ENCODE assay signal across 9 mouse cellular contexts in the genomic region with DNA sequence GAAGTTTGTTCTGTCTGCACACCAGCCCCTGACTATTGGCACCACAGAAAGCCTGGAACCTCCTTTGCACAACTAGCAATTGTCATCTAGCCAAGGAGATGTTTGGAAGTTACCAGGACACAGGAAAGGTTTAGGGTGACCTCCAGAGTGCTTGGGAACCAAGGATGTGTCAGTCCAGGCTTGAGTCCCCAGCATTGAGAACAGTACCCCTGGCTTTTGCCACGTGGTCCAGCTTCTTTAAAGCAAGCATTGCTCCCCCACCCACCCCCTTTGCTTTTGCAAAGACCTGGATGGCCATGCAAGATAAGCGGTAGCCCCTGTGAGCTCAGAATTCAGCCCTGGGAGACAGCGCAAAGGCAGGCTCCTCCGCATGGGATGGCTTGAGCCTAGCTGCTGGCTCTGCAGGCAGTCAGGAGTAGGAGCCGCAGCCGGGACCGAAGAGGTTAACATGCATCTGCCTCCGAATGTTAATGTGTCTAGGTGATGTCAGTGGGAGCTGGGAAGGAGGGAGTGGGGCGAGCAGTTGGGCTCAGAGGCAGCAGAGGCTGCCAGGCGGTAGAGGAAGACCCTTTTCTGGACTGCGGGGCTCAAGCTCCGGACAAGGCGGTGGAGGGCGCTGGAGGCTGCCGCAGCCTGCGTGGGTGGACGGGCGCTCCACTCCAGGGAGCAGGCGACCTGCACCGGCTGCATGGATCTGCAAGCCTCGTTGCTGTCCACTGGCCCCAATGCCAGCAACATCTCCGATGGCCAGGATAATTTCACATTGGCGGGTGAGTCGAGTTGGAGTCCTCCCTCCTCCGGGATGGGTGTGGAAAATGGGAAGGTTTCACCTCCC. TPM values are rescaled to one million over a fixed set of nuclear protein-coding genes. Genes with fewer than 3 reads are reported as not detected.
DNase-seq lines count a peak whose midpoint lies in the region; ATAC-seq and TF ChIP-seq lines count a peak whose summit lies in the region.
"Had no signal": no experiment of that assay in that cellular context is flagged by ENCODE, and none has a peak within 500 bp of the region (broad histone marks: within the 10 kb centered on the region; RNA-seq: fewer than 3 reads in every experiment).

A gene (plus strand): TSS at position 414 of the 835 bp plus-strand sequence.

- TF ChIP-seq CTCF in heart, adult 2 months (IDR thresholded peaks at IDR 0.05): peak; percentile 62
- TF ChIP-seq CTCF in liver, adult 2 months (IDR thresholded peaks at IDR 0.05; ENCODE audit: low read depth, low read length): peak; percentile 62

- H3K9ac ChIP-seq in heart, adult 2 months (ENCODE audit: low read depth, low read length): peak within 1 kb of the TSS; percentile 25; the same call in 1 of the 2 replicates
- H3K9ac ChIP-seq in embryonic facial prominence, embryonic 13.5 days: peak within 1 kb of the TSS; percentile 67
- peak within 1 kb of the TSS; percentile 68 for H3K9ac ChIP-seq in heart, embryonic 13.5 days
- peak within 1 kb of the TSS; percentile 53 for H3K9ac ChIP-seq in liver, adult 2 months (ENCODE audit: low read depth, low read length)
- H3K9ac ChIP-seq in neural tube, embryonic 11.5 days (ENCODE audit: low read length): peak within 1 kb of the TSS; percentile 55

- H3K36me3 ChIP-seq in heart, adult 2 months (ENCODE audit: control insufficient read depth, insufficient read depth, low read length): no peaks in the 10 kb centered on the region
- H3K36me3 ChIP-seq in embryonic facial prominence, embryonic 13.5 days: no peaks in the 10 kb centered on the region
- H3K36me3 ChIP-seq in heart, embryonic 13.5 days: no peaks in the 10 kb centered on the region
- no peaks in the 10 kb centered on the region for H3K36me3 ChIP-seq in liver, adult 2 months (ENCODE audit: control insufficient read depth, insufficient read depth, low read length)
- no peaks in the 10 kb centered on the region for H3K36me3 ChIP-seq in neural tube, embryonic 11.5 days (ENCODE audit: control insufficient read depth, insufficient read depth, low read length)

- no peak for TF ChIP-seq POLR2A in heart, adult 2 months (IDR thresholded peaks at IDR 0.05; ENCODE audit: insufficient read depth, low read depth, low read length)
- TF ChIP-seq POLR2A in liver, adult 2 months (IDR thresholded peaks at IDR 0.05; ENCODE audit: extremely low read depth, insufficient read depth, low read length): no peak

- peak; percentile 31 to 48 for DNase-seq in heart, adult 2 months
- DNase-seq in heart, adult 8-10 months (ENCODE audit: low spot score): no peak
- peak; percentile 70 for DNase-seq in kidney, postnatal 10 days
- no peak for DNase-seq in liver, adult 2 months (ENCODE audit: extremely low read depth, low read depth, low spot score)
- DNase-seq in neural tube, embryonic 11.5 days (ENCODE audit: low spot score): peak; percentile 77
- DNase-seq in yolk sac, embryonic 10.5 days (ENCODE audit: low spot score): peak; percentile 48

- H3K27ac ChIP-seq in heart, adult 2 months: no peak within 1 kb of the TSS
- no peak within 1 kb of the TSS for H3K27ac ChIP-seq in embryonic facial prominence, embryonic 13.5 days
- no peak within 1 kb of the TSS for H3K27ac ChIP-seq in heart, embryonic 13.5 days (replicated peaks)
- H3K27ac ChIP-seq in liver, adult 2 months (replicated peaks; ENCODE audit: insufficient read depth, low read depth, low read length): no peak within 1 kb of the TSS
- no peak within 1 kb of the TSS for H3K27ac ChIP-seq in neural tube, embryonic 11.5 days (ENCODE audit: low read depth, low read length)
- H3K27ac ChIP-seq: macrophage had no signal

- H3K27me3 ChIP-seq in heart, adult 2 months (ENCODE audit: control insufficient read depth, insufficient read depth, low read length): 0 out of 2 replicates have a peak, but pooled peaks cover 3% of the 10 kb centered on the region
- H3K27me3 ChIP-seq in embryonic facial prominence, embryonic 13.5 days: peaks cover 34% of the 10 kb centered on the region
- peaks cover 62% of the 10 kb centered on the region for H3K27me3 ChIP-seq in heart, embryonic 13.5 days (replicated peaks)
- no peaks in the 10 kb centered on the region for H3K27me3 ChIP-seq in liver, adult 2 months (ENCODE audit: control insufficient read depth, insufficient read depth, low read length)
- peaks cover 6% of the 10 kb centered on the region; the same call in 1 of the 2 replicates for H3K27me3 ChIP-seq in neural tube, embryonic 11.5 days (ENCODE audit: control insufficient read depth, insufficient read depth, low read length)

- intact Hi-C loops in heart, adult 2 months (cut with DNase I): loop anchor here (1.0 kb wide), 1 partner anchor 67 kb away; no protein-coding TSS in a partner anchor

- no peak for TF ChIP-seq EP300 in heart, adult 2 months (IDR thresholded peaks at IDR 0.05; ENCODE audit: insufficient read depth, low read depth, low read length)

- WGBS in heart, adult 2 months: 3% methylated on average over 25 of the region's 25 CpGs
- 1% methylated on average over 25 of the region's 25 CpGs for WGBS in embryonic facial prominence, embryonic 13.5 days
- under 1% methylated on average over 25 of the region's 25 CpGs for WGBS in heart, embryonic 13.5 days
- 5% methylated on average over 25 of the region's 25 CpGs for WGBS in liver, adult 2 months
- 2% methylated on average over 24 of the region's 25 CpGs for WGBS in neural tube, embryonic 11.5 days

- H3K9me3 ChIP-seq in embryonic facial prominence, embryonic 13.5 days: no peaks in the 10 kb centered on the region
- H3K9me3 ChIP-seq in heart, embryonic 13.5 days: no peaks in the 10 kb centered on the region
- H3K9me3 ChIP-seq in neural tube, embryonic 11.5 days (ENCODE audit: control insufficient read depth, low read length): no peaks in the 10 kb centered on the region

- peak within 1 kb of the TSS; percentile 90 for H3K4me2 ChIP-seq in embryonic facial prominence, embryonic 13.5 days
- peak within 1 kb of the TSS; percentile 80 for H3K4me2 ChIP-seq in heart, embryonic 13.5 days
- H3K4me2 ChIP-seq in neural tube, embryonic 11.5 days (ENCODE audit: low read depth): peak within 1 kb of the TSS; percentile 82

- no peaks in the 10 kb centered on the region for H3K79me2 ChIP-seq in heart, adult 2 months (replicated peaks; ENCODE audit: control insufficient read depth, insufficient read depth, low read length)
- no peaks in the 10 kb centered on the region for H3K79me2 ChIP-seq in liver, adult 2 months (ENCODE audit: control insufficient read depth, insufficient read depth, low read length)

- no peak for ATAC-seq in embryonic facial prominence, embryonic 13.5 days (ENCODE audit: insufficient number of reproducible peaks, insufficient read depth, low FRiP score, low TSS enrichment, low read depth)
- ATAC-seq in heart, embryonic 13.5 days (ENCODE audit: extremely low read depth, insufficient number of reproducible peaks, low FRiP score, low TSS enrichment): no peak
- 0 out of 2 replicates have a peak, but pooled peaks have one; percentile 50 for ATAC-seq in neural tube, embryonic 11.5 days (ENCODE audit: insufficient read depth, low FRiP score, low TSS enrichment)

- H3K4me3 ChIP-seq in heart, adult 2 months: peak within 1 kb of the TSS; percentile 16
- peak within 1 kb of the TSS; percentile 46 for H3K4me3 ChIP-seq in embryonic facial prominence, embryonic 13.5 days
- H3K4me3 ChIP-seq in heart, embryonic 13.5 days: peak within 1 kb of the TSS; percentile 50
- peak within 1 kb of the TSS; percentile 37; the same call in 1 of the 2 replicates for H3K4me3 ChIP-seq in liver, adult 2 months (ENCODE audit: insufficient read depth, low read depth, low read length)
- peak within 1 kb of the TSS; percentile 37 for H3K4me3 ChIP-seq in neural tube, embryonic 11.5 days (ENCODE audit: low read depth, low read length)

- peaks cover 2% of the 10 kb centered on the region; the same call in 1 of the 2 replicates for H3K4me1 ChIP-seq in heart, adult 2 months (ENCODE audit: control insufficient read depth, insufficient read depth, low read length)
- H3K4me1 ChIP-seq in embryonic facial prominence, embryonic 13.5 days: peaks cover 15% of the 10 kb centered on the region
- peaks cover 18% of the 10 kb centered on the region for H3K4me1 ChIP-seq in heart, embryonic 13.5 days
- H3K4me1 ChIP-seq in liver, adult 2 months (ENCODE audit: control insufficient read depth, insufficient read depth, low read length): peaks cover 9% of the 10 kb centered on the region
- H3K4me1 ChIP-seq in neural tube, embryonic 11.5 days (ENCODE audit: control insufficient read depth, insufficient read depth, low read length): no peaks in the 10 kb centered on the region

RNA-seq across cellular contexts. Expression of the gene that starts here (rescaled TPM):
- not detected for total RNA-seq in heart, adult 2 months (2021)
- polyA plus RNA-seq in heart, adult 2 months (2012; rRNA removed): not detected in 2 replicates
- total RNA-seq in heart, adult 8-10 months (2022): not detected
- polyA plus RNA-seq in embryonic facial prominence, embryonic 13.5 days (2015; fragmentation: Nextera tagmentation; extraction: Ambion mirVana): 0.51 and 0.54 TPM in 2 replicates
- polyA plus RNA-seq in heart, embryonic 13.5 days (2015; fragmentation: Nextera tagmentation; extraction: Ambion mirVana): 0.08 TPM in 1 of 2 replicates, not detected in the other
- total RNA-seq in liver, adult 2 months (2014; rRNA removed): not detected in 2 replicates
- polyA plus RNA-seq in liver, adult 2 months (2012; rRNA removed): not detected in 2 replicates
- polyA plus RNA-seq in neural tube, embryonic 11.5 days (2014; fragmentation: Nextera tagmentation; extraction: Ambion mirVana): 0.77 and 1.1 TPM in 2 replicates
- polyA plus RNA-seq: macrophage had no signal

Comparison
In these comparisons a context has a peak if more than half of its experiments do, and no peak if none do; other contexts are left out.
1. Peak in DNase-seq, H3K4me3 ChIP-seq and H3K9ac ChIP-seq in heart, adult 2 months; RNA of the gene not detected or under 1 TPM.
2. DNase-seq: peak in kidney, postnatal 10 days (single experiment), neural tube, embryonic 11.5 days (single experiment) and yolk sac, embryonic 10.5 days (single experiment); none in heart, adult 8-10 months (single experiment) and liver, adult 2 months (single experiment).
3. Peak in every context shown above with its lines, with median percentiles within 50 percentile points of each other: H3K4me3 ChIP-seq, H3K9ac ChIP-seq and H3K4me2 ChIP-seq.